Mouse (Mus musculus) megakaryocyte-erythroid progenitor cell, adult 5-6 weeks (primary cell): ENCODE data around the gene Gltpd2. TPM values are rescaled to one million over a fixed set of nuclear protein-coding genes. Genes with fewer than 3 reads are reported as not detected.
"Not testable (repeated sequence)": the region's sequence is repeated elsewhere in the genome, so short reads cannot be mapped to it uniquely, and the experiment has no call there.

Source experiments
- ATAC-seq: replicated peaks from 2 replicates; pipeline ENCODE4 v1.8.0; 2016; ENCODE audit warnings: mild to moderate bottlenecking, inconsistent platforms; ENCODE audit not compliant: severe bottlenecking, poor library complexity, low FRiP score, low TSS enrichment
- total RNA-seq, 2 experiments: library from RNA; stranded (forward) in 1 of 2; stranded (reverse) in 1 of 2; fragments of 200-1000, 215-1000 nt in 1 of 2; fragments of >200 nt in 1 of 2; fragmentation: Nextera tagmentation in 1 of 2; gene quantifications; 2 replicates each; pipeline ENCODE4 v1.2.3; 2014 to 2017

Gltpd2 gene
- total RNA-seq, 2 experiments from 2014 or later: not detected

GRCm38 (mm10) chr11:70513520-70513919 lies 5.5 kb upstream of the Gltpd2 start:
- ATAC-seq: no peak

- ATAC-seq: no peak
These were observed 4.7 kb upstream of the Gltpd2 start, which contains the start of gene Vmo1 for GRCm38 (mm10) chr11:70514288-70514687. Gene Vmo1 (minus strand): TSS chr11:70514616.

GRCm38 (mm10) chr11:70516352-70516751 lies 2.6 kb upstream of the Gltpd2 start:
- no peak for ATAC-seq

GRCm38 (mm10) chr11:70518436-70518835 lies 560 bp upstream of the Gltpd2 start:
- ATAC-seq: peak; percentile 77

- no peak for ATAC-seq
These were observed 1.3 kb downstream of the Gltpd2 start for GRCm38 (mm10) chr11:70520178-70520769.

GRCm38 (mm10) chr11:70523306-70523989 lies 4.5 kb downstream of the Gltpd2 start:
- not testable (repeated sequence) for ATAC-seq

GRCm38 (mm10) chr11:70524782-70525181 lies 5.8 kb downstream of the Gltpd2 start:
- peak; percentile 18 for ATAC-seq

GRCm38 (mm10) chr11:70525184-70525678 lies 6.2 kb downstream of the Gltpd2 start, which contains the start of gene Psmb6:
Gene Psmb6 (plus strand): TSS chr11:70525367.
- ATAC-seq: peak; percentile 97

GRCm38 (mm10) chr11:70525726-70526125 lies 6.7 kb downstream of the Gltpd2 start:
- ATAC-seq: 0 out of 2 replicates have a peak, but pooled peaks have one; percentile 42

- no peak for ATAC-seq
These were observed 7.2 kb downstream of the Gltpd2 start for GRCm38 (mm10) chr11:70526211-70526610.

GRCm38 (mm10) chr11:70528610-70529009 lies 9.6 kb downstream of the Gltpd2 start:
- ATAC-seq: no peak

- ATAC-seq: not testable (repeated sequence)
These were observed 12.1 kb downstream of the Gltpd2 start for GRCm38 (mm10) chr11:70531065-70531464.

GRCm38 (mm10) chr11:70532839-70533238 lies 13.8 kb downstream of the Gltpd2 start, which contains the start of gene Gm40193:
Gene Gm40193 (minus strand): TSS chr11:70532939.
- ATAC-seq: no peak

- no peak for ATAC-seq
These were observed 20.4 kb downstream of the Gltpd2 start for GRCm38 (mm10) chr11:70539423-70539822.

- peak; percentile 95 for ATAC-seq
These were observed 21.0 kb downstream of the Gltpd2 start, which contains the start of gene Pld2 for GRCm38 (mm10) chr11:70539877-70540587. Gene Pld2 (plus strand): TSS chr11:70540064.

- no peak for ATAC-seq
These were observed 21.9 kb downstream of the Gltpd2 start for GRCm38 (mm10) chr11:70540928-70541327.

- no peak for ATAC-seq
These were observed 22.4 kb downstream of the Gltpd2 start for GRCm38 (mm10) chr11:70541415-70541814.

- ATAC-seq: no peak
These were observed 25.5 kb downstream of the Gltpd2 start for GRCm38 (mm10) chr11:70544496-70544895.

GRCm38 (mm10) chr11:70551526-70551925 lies 32.5 kb downstream of the Gltpd2 start:
- no peak for ATAC-seq

- no peak for ATAC-seq
These were observed 34.9 kb downstream of the Gltpd2 start for GRCm38 (mm10) chr11:70553940-70554339.
